Mouse (Mus musculus): ENCODE results near the gene Arhgap6.

DNA sequence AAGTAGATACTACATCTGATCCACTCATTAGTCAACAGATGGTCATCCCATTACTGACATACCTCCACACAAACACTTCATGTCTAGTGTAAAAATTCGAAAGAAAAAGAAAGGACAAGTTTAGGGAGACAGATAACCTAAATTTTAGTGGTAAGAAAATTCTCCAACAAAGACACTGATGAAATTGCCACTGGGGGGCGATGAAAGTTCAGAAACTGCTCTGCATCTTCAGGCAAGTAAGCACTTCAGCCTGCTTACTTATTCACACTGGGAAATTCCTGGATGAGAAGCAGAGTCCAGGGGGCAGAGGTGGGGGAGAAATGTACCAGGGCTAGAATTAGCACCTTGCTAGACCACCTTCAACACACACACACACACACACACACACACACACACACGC is 537.4 kb downstream of the Arhgap6 start:
- TF ChIP-seq CTCF (IDR thresholded peaks at IDR 0.05; ENCODE audit: borderline replicate concordance, insufficient read depth, low read depth, low read length) (no peak), POLR2A (IDR thresholded peaks at IDR 0.05; ENCODE audit: borderline replicate concordance, insufficient read depth, low read length) (no peak)
